Mouse (Mus musculus) B cell, adult 2 months (primary cell): ENCODE data around the gene Trim14.

Source experiments
- DNase-seq, 2 experiments: peaks; one replicate each; pipeline ENCODE4 v3.0.0; 2022

Gene Trim14

GRCm38 (mm10) chr4:46560069-46560705 lies 24.2 kb upstream of the Trim14 start:
- DNase-seq = no peak

GRCm38 (mm10) chr4:46558672-46559667 lies 23.0 kb upstream of the Trim14 start:
- no peak for DNase-seq

GRCm38 (mm10) chr4:46556933-46557332 lies 21.0 kb upstream of the Trim14 start:
- DNase-seq = no peak

- DNase-seq = peak in 1 of 2 experiments; percentile 46
Observed at GRCm38 (mm10) chr4:46555762-46556161, 19.8 kb upstream of the Trim14 start.

GRCm38 (mm10) chr4:46554295-46555069 lies 18.5 kb upstream of the Trim14 start:
- peak; percentile 83 to 86 for DNase-seq

- no peak for DNase-seq
Observed at GRCm38 (mm10) chr4:46553864-46554263, 17.9 kb upstream of the Trim14 start.

- DNase-seq = no peak
Observed at GRCm38 (mm10) chr4:46550406-46550805, 14.5 kb upstream of the Trim14 start.

- no peak for DNase-seq
Observed at GRCm38 (mm10) chr4:46549979-46550378, 14.0 kb upstream of the Trim14 start.

GRCm38 (mm10) chr4:46546709-46547108 lies 10.8 kb upstream of the Trim14 start:
- DNase-seq = peak; percentile 30 to 43

GRCm38 (mm10) chr4:46545498-46545897 lies 9.6 kb upstream of the Trim14 start:
- DNase-seq = no peak

GRCm38 (mm10) chr4:46544313-46544712 lies 8.4 kb upstream of the Trim14 start:
- peak; percentile 84 to 87 for DNase-seq

- no peak for DNase-seq
Observed at GRCm38 (mm10) chr4:46543366-46544050, 7.6 kb upstream of the Trim14 start.

- DNase-seq = no peak
Observed at GRCm38 (mm10) chr4:46541707-46542106, 5.8 kb upstream of the Trim14 start.

GRCm38 (mm10) chr4:46539167-46539566 lies 3.2 kb upstream of the Trim14 start:
- no peak for DNase-seq

GRCm38 (mm10) chr4:46535094-46535830 lies 679 bp downstream of the Trim14 start:
- peak; percentile 66 to 72 for DNase-seq

GRCm38 (mm10) chr4:46533934-46534720 lies 1.8 kb downstream of the Trim14 start:
- DNase-seq = peak in 1 of 2 experiments; percentile 26

- no peak for DNase-seq
Observed at GRCm38 (mm10) chr4:46532926-46533325, 3.0 kb downstream of the Trim14 start.

- DNase-seq = no peak
Observed at GRCm38 (mm10) chr4:46532511-46532910, 3.4 kb downstream of the Trim14 start.

GRCm38 (mm10) chr4:46529722-46530121 lies 6.2 kb downstream of the Trim14 start:
- DNase-seq = no peak

- DNase-seq = peak in 1 of 2 experiments; percentile 21
Observed at GRCm38 (mm10) chr4:46527558-46527926, 8.4 kb downstream of the Trim14 start.
